Mouse (Mus musculus) myocyte (in vitro differentiated cells): ENCODE data around the gene Tm7sf2. TPM values are rescaled to one million over a fixed set of nuclear protein-coding genes. Genes with fewer than 3 reads are reported as not detected.

Source experiments
- H3K27me3 ChIP-seq: one replicate; pipeline ENCODE4 v1.6.1; 2011; ENCODE audit not compliant: control insufficient read depth, insufficient read depth, insufficient read length
- H3K36me3 ChIP-seq: one replicate; pipeline ENCODE4 v1.6.1; 2011; ENCODE audit not compliant: control insufficient read depth, insufficient read depth
- H3K4me2 ChIP-seq: one replicate; pipeline ENCODE4 v1.6.1; 2011; ENCODE audit warnings: low read depth, control low read depth
- H3K4me3 ChIP-seq: one replicate; pipeline ENCODE4 v1.5.1; 2011; ENCODE audit warnings: mild to moderate bottlenecking, control low read depth, moderate library complexity
- H3K79me2 ChIP-seq: one replicate; pipeline ENCODE4 v1.6.1; 2011; ENCODE audit not compliant: control insufficient read depth, insufficient read depth
- H3ac ChIP-seq: one replicate; pipeline ENCODE4 v1.6.1; 2011; ENCODE audit not compliant: control insufficient read depth, insufficient read length
- CEBPB ChIP-seq: IDR thresholded peaks from 2 replicates; pipeline ENCODE4 v1.6.1; 2011; ENCODE audit warnings: mild to moderate bottlenecking, moderate library complexity; ENCODE audit not compliant: poor library complexity, insufficient read depth, severe bottlenecking
- E2F4 ChIP-seq: IDR thresholded peaks from one replicate; pipeline ENCODE4 v1.6.1; 2011; ENCODE audit warnings: mild to moderate bottlenecking, control low read depth, moderate library complexity; ENCODE audit not compliant: insufficient read depth
- MAX ChIP-seq: IDR thresholded peaks from one replicate; pipeline ENCODE4 v1.6.1; 2011; ENCODE audit warnings: low read depth, mild to moderate bottlenecking, control low read depth
- MYOD1 ChIP-seq, 3 experiments: IDR thresholded peaks; one replicate each; pipeline ENCODE4 v1.6.1; 2011; ENCODE audit warnings: control low read depth in 2 of 3, low read depth in 2 of 3, mild to moderate bottlenecking in 2 of 3, moderate library complexity in 1 of 3; ENCODE audit not compliant: insufficient read length in 2 of 3, control insufficient read depth in 1 of 3
- MYOG ChIP-seq, 3 experiments: IDR thresholded peaks; one replicate each; pipeline ENCODE4 v1.6.1; 2011; ENCODE audit warnings: control low read depth in 2 of 3, low read depth in 2 of 3, mild to moderate bottlenecking in 2 of 3; ENCODE audit not compliant: insufficient read length in 2 of 3, control insufficient read depth in 1 of 3, insufficient read depth in 1 of 3
- POLR2A ChIP-seq: IDR thresholded peaks from one replicate; pipeline ENCODE4 v1.6.1; 2011; ENCODE audit warnings: low read depth, mild to moderate bottlenecking, control low read depth, moderate library complexity; ENCODE audit not compliant: insufficient read length
- POLR2AphosphoS2 ChIP-seq: IDR thresholded peaks from one replicate; pipeline ENCODE4 v1.6.1; 2011; ENCODE audit warnings: low read depth, control low read depth; ENCODE audit not compliant: insufficient read length
- REST ChIP-seq: IDR thresholded peaks from one replicate; pipeline ENCODE4 v1.6.1; 2011; ENCODE audit warnings: mild to moderate bottlenecking, control low read depth, moderate library complexity; ENCODE audit not compliant: insufficient read depth, insufficient read length
- SRF ChIP-seq: IDR thresholded peaks from one replicate; pipeline ENCODE4 v1.6.1; 2011; ENCODE audit warnings: low read depth; ENCODE audit not compliant: control insufficient read depth, insufficient read length
- TCF12 ChIP-seq: IDR thresholded peaks from one replicate; pipeline ENCODE4 v1.6.1; 2011; ENCODE audit warnings: mild to moderate bottlenecking, control low read depth; ENCODE audit not compliant: poor library complexity, insufficient read depth, severe bottlenecking
- TCF3 ChIP-seq: IDR thresholded peaks from one replicate; pipeline ENCODE4 v1.6.1; 2011; ENCODE audit warnings: low read depth, control low read depth; ENCODE audit not compliant: insufficient read length
- USF1 ChIP-seq: IDR thresholded peaks from one replicate; pipeline ENCODE4 v1.6.1; 2011; ENCODE audit warnings: low read depth, mild to moderate bottlenecking, control low read depth, moderate library complexity
- polyA plus RNA-seq: library from polyadenylated mRNA; unstranded; fragments of >200 nt; fragmentation: generic; extraction: Trizol; gene quantifications from one replicate; pipeline ENCODE4 v1.2.1, GENCODE M21; 2012; ENCODE audit warnings: missing spikeins

Gene Tm7sf2
- polyA plus RNA-seq, 1 experiment = 37.1 TPM

DNA sequence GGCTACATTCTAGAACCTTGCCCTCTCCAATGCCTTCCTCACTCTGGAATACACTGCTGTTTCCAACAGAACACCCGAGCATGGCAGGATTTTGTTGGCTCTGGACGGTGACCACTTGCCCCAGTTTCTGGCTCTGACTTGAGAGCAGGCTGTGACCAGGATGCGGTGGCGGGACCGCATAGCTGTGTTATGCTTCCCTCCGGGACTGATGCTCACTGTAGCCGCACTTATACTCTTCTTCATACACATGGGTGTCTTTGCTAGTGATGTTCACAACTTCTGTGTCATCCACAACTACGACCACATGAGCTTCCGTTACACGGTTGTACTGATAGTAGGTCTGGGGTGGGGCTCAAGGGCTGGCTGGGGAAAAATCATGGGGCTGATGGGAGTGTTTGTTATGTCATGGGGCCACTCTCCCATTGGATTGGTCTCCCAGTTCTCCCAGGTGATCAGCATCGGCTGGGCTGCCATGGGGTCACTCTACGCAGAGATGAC, 11.9 kb upstream of the Tm7sf2 start, which contains the start of gene Tmem262:
Gene Tmem262 (plus strand): TSS at position 51 of the 498 bp plus-strand sequence.
- Histone ChIP-seq H3K36me3 (no peaks in the 10 kb centered on the region), H3ac (no peak within 1 kb of the TSS)
- TF ChIP-seq POLR2A (no peak), POLR2AphosphoS2 (no peak), E2F4 (no peak), CEBPB (no peak), MAX (no peak), MYOD1 (IDR thresholded peaks at IDR 0.05; ENCODE audit: control insufficient read depth in 1 of 3, insufficient read length in 2 of 3, low read depth in 2 of 3) (no peak), TCF3 (no peak), TCF12 (no peak), SRF (no peak)

DNA sequence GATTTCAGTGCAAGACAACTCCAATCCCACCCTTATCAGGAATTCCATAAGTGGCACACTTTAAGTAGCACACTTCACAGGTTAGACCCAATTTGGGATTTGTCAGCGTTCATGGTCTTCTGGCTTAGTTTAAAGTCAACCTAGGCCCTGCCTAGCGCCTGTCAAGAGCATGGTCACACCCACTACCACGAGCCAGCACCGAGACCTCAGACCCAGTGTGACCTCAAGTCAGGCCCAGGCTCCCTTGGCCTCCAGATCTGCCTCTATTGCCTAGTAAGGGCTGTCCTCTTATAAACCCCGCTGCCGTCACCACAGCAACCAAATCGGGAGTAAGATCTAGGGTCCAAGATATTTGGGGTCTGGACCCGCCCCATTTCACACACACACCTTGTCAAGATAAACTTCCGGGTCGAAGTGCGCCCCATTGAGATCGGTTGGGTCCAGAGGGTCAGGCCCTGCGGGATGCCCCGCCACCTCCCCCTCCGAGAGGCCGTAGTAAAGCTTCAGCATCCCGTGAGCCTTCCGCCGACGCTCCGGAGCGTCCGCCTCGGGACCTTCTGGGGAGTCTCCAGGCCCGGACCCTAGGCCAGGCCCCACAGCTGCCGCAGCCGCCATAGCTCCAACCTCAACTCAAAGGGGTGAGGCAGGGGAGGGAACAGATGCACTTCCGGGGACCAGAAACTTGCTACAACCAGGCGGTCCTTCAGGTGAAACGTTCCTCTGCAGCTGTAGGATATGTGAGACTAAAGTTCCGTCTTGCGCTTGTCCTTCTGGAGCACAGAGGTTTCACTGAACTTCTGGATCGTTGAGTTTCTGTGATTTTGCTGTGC, 8.6 kb upstream of the Tm7sf2 start, which contains the start of gene Vps51:
Gene Vps51 (minus strand): TSS at position 668 of the 830 bp plus-strand sequence.
- peaks cover 3% of the 10 kb centered on the region for H3K36me3 ChIP-seq
- peak within 1 kb of the TSS; percentile 95 for H3K4me2 ChIP-seq
- H3K79me2 ChIP-seq = peaks cover 17% of the 10 kb centered on the region
- H3K27me3 ChIP-seq = no peaks in the 10 kb centered on the region
- no peak for TF ChIP-seq USF1
- TF ChIP-seq TCF3 = no peak
- peak in 2 of 3 experiments; percentile 44 to 52 for TF ChIP-seq MYOD1 (IDR thresholded peaks at IDR 0.05; ENCODE audit: control insufficient read depth in 1 of 3, insufficient read length in 2 of 3, low read depth in 2 of 3)
- no peak for TF ChIP-seq REST
- TF ChIP-seq MAX = peak; percentile 75
- TF ChIP-seq E2F4 = no peak
- no peak for TF ChIP-seq TCF12
- TF ChIP-seq MYOG (IDR thresholded peaks at IDR 0.05; ENCODE audit: control insufficient read depth in 1 of 3, insufficient read depth in 1 of 3, insufficient read length in 2 of 3, low read depth in 2 of 3) = peak in 2 of 3 experiments; percentile 38 to 77
- TF ChIP-seq POLR2AphosphoS2 = peak; percentile 64
- peak; percentile 78 for TF ChIP-seq SRF
- TF ChIP-seq CEBPB = 0 out of 2 replicates have a peak, but pooled peaks have one; percentile 1
- peak; percentile 55 for TF ChIP-seq POLR2A
- peak within 1 kb of the TSS; percentile 65 for H3K4me3 ChIP-seq
- H3ac ChIP-seq = peak within 1 kb of the TSS; percentile 17

More for the DNA sequence above, 11.9 kb upstream of the Tm7sf2 start, which contains the start of gene Tmem262:
- Histone ChIP-seq H3K79me2 (peaks cover 35% of the 10 kb centered on the region), H3K27me3 (no peaks in the 10 kb centered on the region), H3K4me3 (no peak within 1 kb of the TSS), H3K4me2 (no peak within 1 kb of the TSS)

DNA sequence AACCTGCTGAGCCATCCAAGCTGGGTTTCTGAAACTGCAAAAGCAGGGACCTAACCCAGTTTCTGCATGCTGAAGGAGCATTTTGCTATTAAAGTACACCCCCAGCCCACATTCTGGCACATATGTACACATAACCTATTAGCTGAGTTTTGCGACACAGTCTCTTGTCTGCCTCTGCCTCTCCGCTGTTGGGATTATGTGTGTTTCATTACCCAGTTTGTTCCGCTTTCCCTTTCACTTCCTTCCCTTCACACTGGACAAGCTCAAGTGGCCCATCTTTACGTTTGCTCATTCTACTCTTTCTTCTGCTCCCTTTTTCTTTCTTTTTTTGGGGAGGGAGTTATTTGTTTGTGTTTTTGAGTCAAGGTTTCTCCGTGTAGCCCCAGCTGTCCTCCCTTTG, 5.7 kb upstream of the Tm7sf2 start:
- peaks cover 17% of the 10 kb centered on the region for H3K79me2 ChIP-seq
- TF ChIP-seq CEBPB = no peak
- H3K4me2 ChIP-seq = no peak overlapping the region
- no peak overlapping the region for H3ac ChIP-seq
- peaks cover 3% of the 10 kb centered on the region for H3K36me3 ChIP-seq
- H3K4me3 ChIP-seq = no peak overlapping the region
- no peaks in the 10 kb centered on the region for H3K27me3 ChIP-seq

DNA sequence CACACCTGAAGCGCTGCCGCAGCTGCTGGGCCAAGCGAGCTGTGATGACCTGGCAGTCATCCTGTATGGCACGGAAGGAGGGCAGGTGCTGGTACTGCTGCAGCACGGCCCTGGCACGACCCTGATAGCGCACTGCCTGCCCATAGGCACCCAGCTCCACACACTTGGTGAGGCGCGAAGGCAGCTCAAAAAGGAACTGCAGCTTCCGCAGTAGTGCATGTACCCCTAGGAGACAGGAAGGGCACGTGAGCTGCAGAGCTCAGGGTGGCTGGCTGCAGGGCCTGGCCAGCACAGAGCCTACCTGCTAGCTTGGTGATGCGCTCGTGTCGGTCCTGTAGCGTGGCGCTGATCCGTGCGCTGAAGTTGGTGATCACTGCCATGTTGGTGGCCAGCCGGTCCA, 3.1 kb upstream of the Tm7sf2 start:
- H3K79me2 ChIP-seq = peaks cover 14% of the 10 kb centered on the region
- TF ChIP-seq MYOG (IDR thresholded peaks at IDR 0.05; ENCODE audit: control insufficient read depth in 1 of 3, insufficient read depth in 1 of 3, insufficient read length in 2 of 3, low read depth in 2 of 3) = no peak
- no peak for TF ChIP-seq MAX
- TF ChIP-seq TCF12 = no peak
- TF ChIP-seq TCF3 = no peak
- TF ChIP-seq CEBPB = no peak
- no peak overlapping the region for H3K4me2 ChIP-seq
- H3K36me3 ChIP-seq = peaks cover 3% of the 10 kb centered on the region
- no peaks in the 10 kb centered on the region for H3K27me3 ChIP-seq
- no peak overlapping the region for H3ac ChIP-seq
- no peak overlapping the region for H3K4me3 ChIP-seq

DNA sequence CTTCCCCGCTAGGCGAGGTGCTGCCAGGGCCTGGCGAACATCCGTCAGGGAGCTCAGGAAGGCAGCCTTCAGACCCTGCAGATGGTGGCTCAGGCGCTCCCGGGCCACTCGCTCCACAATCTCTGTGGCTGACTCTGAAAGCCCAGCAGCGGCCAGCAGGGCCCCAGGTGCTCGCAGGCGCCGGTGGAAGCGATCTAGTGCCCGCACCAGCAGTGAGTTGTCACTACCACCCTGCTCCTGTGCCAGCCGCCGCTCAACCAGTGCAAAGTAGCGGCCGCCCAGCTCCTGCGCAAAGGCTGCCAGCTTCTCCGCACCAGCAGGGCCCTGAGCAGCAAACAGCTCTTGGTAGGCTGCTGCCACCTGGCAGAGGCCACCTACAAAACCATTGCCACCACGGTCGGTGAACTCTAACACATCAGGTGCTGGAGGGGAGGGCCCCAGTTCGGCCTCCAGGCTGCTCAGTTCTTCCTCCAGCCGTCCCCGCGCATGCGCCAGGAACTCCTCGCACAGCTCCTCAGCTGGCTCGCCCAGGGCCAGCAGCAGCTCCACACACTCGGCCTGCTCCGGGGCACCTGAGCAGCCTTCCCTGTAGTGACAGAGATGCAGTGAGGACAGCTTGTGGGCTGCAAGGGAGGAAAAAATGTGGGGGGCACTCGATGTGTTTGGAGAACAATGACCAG, 2.5 kb upstream of the Tm7sf2 start:
- TF ChIP-seq MYOD1 (IDR thresholded peaks at IDR 0.05; ENCODE audit: control insufficient read depth in 1 of 3, insufficient read length in 2 of 3, low read depth in 2 of 3) = no peak
- no peak for TF ChIP-seq MAX
- TF ChIP-seq E2F4 = no peak
- no peak for TF ChIP-seq REST
- no peak for TF ChIP-seq MYOG (IDR thresholded peaks at IDR 0.05; ENCODE audit: control insufficient read depth in 1 of 3, insufficient read depth in 1 of 3, insufficient read length in 2 of 3, low read depth in 2 of 3)
- TF ChIP-seq SRF = no peak
- TF ChIP-seq CEBPB = no peak
- no peak for TF ChIP-seq POLR2AphosphoS2
- Histone ChIP-seq H3K79me2 (peaks cover 11% of the 10 kb centered on the region), H3K36me3 (peaks cover 3% of the 10 kb centered on the region), H3ac (no peak overlapping the region), H3K4me3 (no peak overlapping the region), H3K27me3 (no peaks in the 10 kb centered on the region), H3K4me2 (no peak overlapping the region)
